Mouse (Mus musculus) fat pad, adult 2 months (tissue): ENCODE measurements around the gene Gpha2.

Source experiments
- DNase-seq: peaks from one replicate; pipeline ENCODE4 v3.0.0-alpha.2; 2011; ENCODE audit warnings: low read depth, low spot score; ENCODE audit errors: extremely low read depth

Gene Gpha2

DNA sequence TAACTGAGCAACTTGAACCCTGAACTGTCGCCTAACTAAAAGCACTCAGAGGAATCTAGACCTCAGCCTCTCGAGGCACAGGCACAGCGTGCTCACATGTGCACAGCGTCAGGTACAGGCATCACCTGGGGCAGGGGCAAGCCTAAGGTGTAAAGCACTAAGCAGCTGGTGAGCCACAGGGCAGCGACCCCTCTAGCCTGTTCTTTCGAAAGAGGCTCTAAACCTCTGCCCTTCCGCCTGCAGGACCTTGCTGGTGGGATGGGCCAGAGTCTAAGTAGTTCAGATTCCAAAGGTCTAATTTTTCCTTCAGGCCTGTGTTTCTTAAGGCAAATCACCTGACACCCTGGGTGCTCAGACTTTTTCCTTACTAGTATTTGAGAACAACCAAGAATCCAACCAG, 45.9 kb downstream of the Gpha2 start:
- no peak for DNase-seq

- DNase-seq = no peak
These were observed 46.6 kb downstream of the Gpha2 start for GRCm38 (mm10) chr19:6272738-6273137.

- DNase-seq = no peak
These were observed 47.4 kb downstream of the Gpha2 start for GRCm38 (mm10) chr19:6273592-6273991.

GRCm38 (mm10) chr19:6273998-6274608, 47.9 kb downstream of the Gpha2 start:
- DNase-seq = no peak

DNA sequence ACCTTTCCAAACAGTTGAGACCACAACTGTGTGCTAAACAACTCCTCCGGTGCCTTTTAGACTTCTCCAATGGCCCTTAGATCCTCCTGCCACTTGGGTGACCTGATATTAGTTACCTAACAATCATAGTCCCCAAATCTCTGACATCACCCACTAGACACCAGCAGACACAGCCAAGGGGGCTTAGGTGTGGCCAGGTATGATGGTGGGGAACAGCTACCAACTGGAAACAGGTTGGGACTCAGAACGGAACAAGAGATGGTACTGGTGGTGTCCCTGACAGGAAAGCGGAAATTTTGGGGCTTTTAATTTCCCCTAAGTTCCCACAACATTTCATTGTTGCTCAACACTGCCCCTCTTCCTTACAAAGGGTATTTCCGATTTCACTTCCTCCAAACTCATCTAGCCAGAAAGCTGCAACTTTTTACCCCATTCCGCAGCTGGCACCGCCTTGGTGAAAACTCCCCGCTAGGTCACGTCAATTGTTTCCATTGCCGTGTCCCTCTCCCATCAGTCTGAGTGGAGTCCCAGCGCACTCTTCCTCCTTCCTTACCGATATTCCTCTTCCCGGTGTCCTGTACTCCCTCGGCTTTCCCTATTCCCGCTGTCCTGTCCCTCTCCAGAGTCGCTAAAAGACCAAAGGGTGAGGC, 49.7 kb downstream of the Gpha2 start:
- DNase-seq = no peak

DNA sequence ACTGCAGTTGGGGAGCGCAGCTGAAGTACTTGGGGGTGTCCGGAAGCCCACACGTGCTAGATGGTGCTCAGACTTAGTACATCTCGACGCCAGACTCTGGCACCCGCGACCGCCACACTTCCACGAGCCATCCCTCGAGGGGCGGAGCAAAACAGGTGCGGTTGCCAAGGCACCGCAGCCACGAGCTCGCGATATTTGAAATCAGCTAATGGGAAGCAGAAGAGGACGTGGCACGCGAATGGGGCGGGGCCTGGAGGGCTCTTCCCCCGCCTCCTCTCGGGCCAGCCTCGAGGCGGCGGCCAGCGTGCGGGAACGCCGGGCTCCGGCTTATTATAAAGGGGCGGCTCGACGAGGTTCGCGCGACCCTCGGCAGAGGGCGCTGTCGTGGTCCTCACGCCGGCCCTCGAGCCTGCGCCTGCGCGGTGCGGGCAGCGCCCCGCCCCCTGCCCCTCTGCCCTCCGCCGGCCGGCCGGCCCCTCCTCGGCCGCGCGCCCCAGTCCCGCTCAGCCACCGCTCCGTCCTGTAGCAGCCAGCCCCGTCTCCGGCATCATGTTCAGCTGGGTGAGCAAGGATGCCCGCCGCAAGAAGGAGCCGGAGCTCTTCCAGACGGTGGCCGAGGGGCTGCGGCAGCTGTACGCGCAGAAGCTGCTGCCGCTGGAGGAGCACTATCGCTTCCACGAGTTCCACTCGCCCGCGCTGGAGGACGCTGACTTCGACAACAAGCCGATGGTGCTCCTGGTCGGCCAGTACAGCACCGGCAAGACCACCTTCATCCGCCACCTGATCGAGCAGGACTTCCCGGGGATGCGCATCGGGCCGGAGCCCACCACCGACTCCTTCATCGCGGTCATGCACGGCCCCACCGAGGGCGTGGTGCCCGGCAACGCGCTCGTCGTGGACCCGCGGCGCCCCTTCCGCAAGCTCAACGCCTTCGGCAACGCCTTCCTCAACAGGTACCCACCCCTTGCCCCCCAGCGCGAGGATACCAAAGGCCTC, 50.5 kb downstream of the Gpha2 start, which contains the start of gene Ehd1:
Gene Ehd1, plus strand, starts transcription at position 300 of the 996 bp plus-strand sequence.
- no peak for DNase-seq
